Mouse (Mus musculus) ovary, adult 10 weeks (tissue): ENCODE measurements around the gene Satb2. TPM values are rescaled to one million over a fixed set of nuclear protein-coding genes. Genes with fewer than 3 reads are reported as not detected.

Experiments
- polyA plus RNA-seq: library from polyadenylated mRNA; stranded (reverse); fragments of 350-450 nt; fragmentation: Illumina TruSeq; extraction: RNeasy Lipid Tissue Mini Kit (QIAGEN cat#74804); gene quantifications from one replicate; pipeline ENCODE4 v1.2.3, GENCODE M21; 2014

The Satb2 gene
- polyA plus RNA-seq = 0.88 TPM

GRCm38 (mm10) chr1:56978151-56978700, at the start of gene Satb2:
TSS of gene Satb2 (minus strand) at chr1:56978650.

